Mouse (Mus musculus): ENCODE data around the gene Hvcn1. TPM values are rescaled to one million over a fixed set of nuclear protein-coding genes. Genes with fewer than 3 reads are reported as not detected.
"Not testable (repeated sequence)": the region's sequence is repeated elsewhere in the genome, so short reads cannot be mapped to it uniquely, and the experiment has no call there.

The Hvcn1 gene
- polyA plus RNA-seq, 1 experiment from 2014 or later = 7.8 TPM

- Histone ChIP-seq H3K27me3 (no peaks in the 10 kb centered on the region), H3K4me1 (replicated peaks) (peaks cover 6% of the 10 kb centered on the region), H3K9me3 (peaks cover 7% of the 10 kb centered on the region; the same call in 1 of the 2 replicates), H3K9ac (replicated peaks) (no peak overlapping the region), H3K4me3 (replicated peaks) (no peak overlapping the region), H3K27ac (no peak overlapping the region), H3K4me2 (no peak overlapping the region), H3K36me3 (no peaks in the 10 kb centered on the region)
- no peak for ATAC-seq (ENCODE audit: insufficient number of reproducible peaks, insufficient read depth, low FRiP score, low TSS enrichment, low read depth)
- WGBS = 67% methylated on average over 2 of the region's 2 CpGs
These were observed 2.4 kb upstream of the Hvcn1 start for GRCm38 (mm10) chr5:122204180-122204579.

DNA sequence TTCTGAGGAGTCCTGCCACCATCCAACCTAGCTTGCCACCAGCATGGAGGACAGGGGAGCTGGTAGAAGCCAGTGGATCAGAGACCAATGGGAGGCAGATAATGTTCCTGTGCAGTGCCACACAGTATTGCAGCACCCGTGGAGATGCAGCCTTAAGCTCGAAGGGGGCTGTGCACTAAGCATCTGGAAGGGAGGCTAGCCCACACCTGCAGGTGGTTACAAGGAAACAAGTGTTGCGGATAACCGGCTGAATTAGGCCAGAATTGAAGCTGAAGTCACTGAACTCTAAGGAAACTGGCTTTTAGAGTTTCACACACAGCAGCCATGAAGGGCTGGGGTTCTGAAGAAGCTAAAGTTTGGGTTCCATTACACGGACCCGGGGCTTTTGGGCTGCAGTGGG, 2.3 kb downstream of the Hvcn1 start:
- H3K9ac ChIP-seq (replicated peaks) = peak overlapping the region; percentile 53; the same call in 1 of the 2 replicates
- H3K9me3 ChIP-seq = no peaks in the 10 kb centered on the region
- H3K4me1 ChIP-seq (replicated peaks) = peaks cover 18% of the 10 kb centered on the region
- no peaks in the 10 kb centered on the region for H3K27me3 ChIP-seq
- WGBS = 41% methylated on average over 6 of the region's 6 CpGs
- H3K4me3 ChIP-seq (replicated peaks) = no peak overlapping the region
- H3K4me2 ChIP-seq = peak overlapping the region; percentile 61
- peak overlapping the region; percentile 72; the same call in 1 of the 2 replicates for H3K27ac ChIP-seq
- H3K36me3 ChIP-seq = no peaks in the 10 kb centered on the region
- ATAC-seq (ENCODE audit: insufficient number of reproducible peaks, insufficient read depth, low FRiP score, low TSS enrichment, low read depth) = no peak

- no peaks in the 10 kb centered on the region for H3K9me3 ChIP-seq
- H3K27ac ChIP-seq = peak overlapping the region; percentile 72
- ATAC-seq (ENCODE audit: insufficient number of reproducible peaks, insufficient read depth, low FRiP score, low TSS enrichment, low read depth) = peak; percentile 76; the same call in 1 of the 2 replicates
- H3K4me3 ChIP-seq (replicated peaks) = peak overlapping the region; percentile 35
- H3K4me2 ChIP-seq = peak overlapping the region; percentile 61
- WGBS = 7% methylated on average over 21 of the region's 21 CpGs
- H3K4me1 ChIP-seq (replicated peaks) = peaks cover 18% of the 10 kb centered on the region
- no peaks in the 10 kb centered on the region for H3K36me3 ChIP-seq
- peak overlapping the region; percentile 53 for H3K9ac ChIP-seq (replicated peaks)
- no peaks in the 10 kb centered on the region for H3K27me3 ChIP-seq
These were observed 3.2 kb downstream of the Hvcn1 start for GRCm38 (mm10) chr5:122209591-122210368.

DNA sequence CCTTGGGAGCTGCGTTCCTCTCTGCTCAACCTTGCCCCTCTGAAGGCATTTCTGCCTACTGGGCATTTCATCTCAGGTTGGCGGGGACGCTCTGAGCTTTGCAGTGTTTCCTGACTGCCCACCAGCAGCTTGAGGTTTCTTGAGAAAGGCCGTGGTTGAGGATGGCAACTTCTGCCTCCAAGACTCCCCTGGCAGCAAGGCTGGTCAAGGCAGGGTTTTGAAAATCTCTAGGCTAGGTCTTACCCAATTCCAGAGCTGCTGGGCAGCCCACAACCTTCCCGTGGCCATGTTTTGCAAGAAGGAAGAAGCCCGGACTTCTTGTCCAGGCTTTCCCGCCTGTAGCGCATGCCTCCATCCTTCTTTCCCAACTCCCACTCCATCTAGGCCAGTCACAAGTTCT, 4.3 kb downstream of the Hvcn1 start:
- Histone ChIP-seq H3K27me3 (no peaks in the 10 kb centered on the region), H3K36me3 (no peaks in the 10 kb centered on the region), H3K9me3 (no peaks in the 10 kb centered on the region), H3K4me3 (replicated peaks) (no peak overlapping the region), H3K4me1 (replicated peaks) (peaks cover 18% of the 10 kb centered on the region), H3K9ac (replicated peaks) (no peak overlapping the region), H3K4me2 (no peak overlapping the region), H3K27ac (no peak overlapping the region)
- 93% methylated on average over 8 of the region's 8 CpGs for WGBS
- no peak for ATAC-seq (ENCODE audit: insufficient number of reproducible peaks, insufficient read depth, low FRiP score, low TSS enrichment, low read depth)

DNA sequence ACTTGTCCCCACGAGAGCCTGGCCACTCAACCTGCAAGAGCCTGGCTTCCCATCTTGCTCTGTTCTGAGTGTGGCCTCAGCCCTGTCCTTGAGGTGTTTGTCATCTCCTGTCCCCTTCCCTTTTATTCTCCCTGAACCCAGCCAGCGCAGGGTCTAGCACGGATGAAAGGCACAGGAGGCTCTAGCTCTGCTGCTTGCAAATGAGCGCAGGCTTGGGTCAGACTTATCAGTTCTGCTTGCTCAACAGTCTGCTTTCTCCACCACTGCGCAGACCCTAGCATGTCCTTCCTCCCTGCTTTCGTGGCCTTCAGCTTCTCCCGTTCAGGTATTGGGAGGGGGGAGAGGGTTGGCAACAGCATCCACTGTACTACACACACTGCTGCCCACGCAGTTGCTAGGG, 5.5 kb downstream of the Hvcn1 start:
- Histone ChIP-seq H3K36me3 (no peaks in the 10 kb centered on the region), H3K27me3 (no peaks in the 10 kb centered on the region), H3K9ac (replicated peaks) (no peak overlapping the region), H3K4me3 (replicated peaks) (no peak overlapping the region), H3K9me3 (no peaks in the 10 kb centered on the region), H3K4me2 (no peak overlapping the region), H3K4me1 (replicated peaks) (peaks cover 18% of the 10 kb centered on the region), H3K27ac (no peak overlapping the region)
- ATAC-seq (ENCODE audit: insufficient number of reproducible peaks, insufficient read depth, low FRiP score, low TSS enrichment, low read depth) = no peak
- 85% methylated on average over 8 of the region's 8 CpGs for WGBS

- 91% methylated on average over 1 of the region's 1 CpGs for WGBS
- ATAC-seq (ENCODE audit: insufficient number of reproducible peaks, insufficient read depth, low FRiP score, low TSS enrichment, low read depth) = not testable (repeated sequence)
These were observed 6.2 kb downstream of the Hvcn1 start for GRCm38 (mm10) chr5:122212820-122213219.

DNA sequence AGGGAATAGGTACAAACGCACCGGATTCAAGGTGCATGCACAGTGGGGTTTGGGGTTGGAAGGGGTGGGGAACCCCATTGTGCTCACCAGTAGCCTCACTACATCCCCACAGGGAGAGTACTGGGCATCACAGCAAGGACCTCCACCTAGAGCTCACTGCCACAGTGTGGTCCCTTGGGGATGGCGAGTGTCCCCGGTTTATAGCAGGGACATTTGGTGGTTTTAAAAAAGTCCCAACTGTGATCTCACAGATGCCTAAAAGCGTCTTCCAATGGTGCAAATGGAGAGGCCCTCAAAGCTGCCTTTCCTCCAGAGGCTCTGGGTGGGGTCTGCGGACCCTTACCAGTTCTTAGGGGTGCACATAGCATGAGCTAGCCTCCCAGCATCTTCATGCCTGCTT, 7.3 kb downstream of the Hvcn1 start:
- Histone ChIP-seq H3K27ac (no peak overlapping the region), H3K36me3 (no peaks in the 10 kb centered on the region), H3K4me3 (replicated peaks) (no peak overlapping the region), H3K27me3 (no peaks in the 10 kb centered on the region), H3K4me2 (no peak overlapping the region), H3K4me1 (replicated peaks) (peaks cover 14% of the 10 kb centered on the region), H3K9me3 (no peaks in the 10 kb centered on the region), H3K9ac (replicated peaks) (no peak overlapping the region)
- 85% methylated on average over 6 of the region's 6 CpGs for WGBS
- no peak for ATAC-seq (ENCODE audit: insufficient number of reproducible peaks, insufficient read depth, low FRiP score, low TSS enrichment, low read depth)

More at GRCm38 (mm10) chr5:122212820-122213219, 6.2 kb downstream of the Hvcn1 start:
- H3K27ac ChIP-seq; H3K36me3 ChIP-seq; H3K9ac ChIP-seq (replicated peaks); H3K27me3 ChIP-seq; H3K9me3 ChIP-seq; H3K4me3 ChIP-seq (replicated peaks); H3K4me2 ChIP-seq: not testable (repeated sequence)
- peaks cover 18% of the 10 kb centered on the region for H3K4me1 ChIP-seq (replicated peaks)

DNA sequence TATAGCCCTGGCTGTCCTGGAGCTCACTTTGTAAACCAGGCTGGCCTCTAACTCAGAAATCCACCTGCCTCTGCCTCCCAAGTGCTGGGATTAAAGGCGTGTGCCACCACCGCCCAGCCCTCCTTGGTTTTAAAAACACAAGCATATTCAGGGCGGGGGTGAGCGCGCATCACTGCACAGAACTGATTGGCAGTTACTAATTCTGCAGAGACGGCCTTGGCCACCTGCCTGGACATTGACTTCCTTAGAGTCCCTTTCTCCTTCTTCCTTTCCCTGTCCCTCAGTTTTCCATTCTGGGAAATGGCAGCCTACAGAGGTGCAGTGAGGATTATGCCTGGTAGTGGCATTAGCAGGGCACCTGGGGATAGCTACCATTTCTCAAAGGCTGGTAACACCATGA, 11.0 kb downstream of the Hvcn1 start:
- ATAC-seq (ENCODE audit: insufficient number of reproducible peaks, insufficient read depth, low FRiP score, low TSS enrichment, low read depth) = no peak
- 92% methylated on average over 6 of the region's 6 CpGs for WGBS

GRCm38 (mm10) chr5:122218109-122218905, 11.7 kb downstream of the Hvcn1 start:
- no peaks in the 10 kb centered on the region for H3K9me3 ChIP-seq
- no peaks in the 10 kb centered on the region for H3K36me3 ChIP-seq
- H3K4me2 ChIP-seq = no peak overlapping the region
- no peak overlapping the region for H3K9ac ChIP-seq (replicated peaks)
- no peaks in the 10 kb centered on the region for H3K27me3 ChIP-seq
- peaks cover 15% of the 10 kb centered on the region for H3K4me1 ChIP-seq (replicated peaks)
- no peak overlapping the region for H3K4me3 ChIP-seq (replicated peaks)
- H3K27ac ChIP-seq = no peak overlapping the region
- ATAC-seq (ENCODE audit: insufficient number of reproducible peaks, insufficient read depth, low FRiP score, low TSS enrichment, low read depth) = no peak
- 82% methylated on average over 12 of the region's 12 CpGs for WGBS

More for the DNA sequence above, 11.0 kb downstream of the Hvcn1 start:
- H3K9ac ChIP-seq (replicated peaks) = no peak overlapping the region
- H3K36me3 ChIP-seq = no peaks in the 10 kb centered on the region
- no peak overlapping the region for H3K27ac ChIP-seq
- no peaks in the 10 kb centered on the region for H3K9me3 ChIP-seq
- peaks cover 15% of the 10 kb centered on the region for H3K4me1 ChIP-seq (replicated peaks)
- H3K4me2 ChIP-seq = no peak overlapping the region
- no peaks in the 10 kb centered on the region for H3K27me3 ChIP-seq
- no peak overlapping the region for H3K4me3 ChIP-seq (replicated peaks)

GRCm38 (mm10) chr5:122218928-122219327, 12.3 kb downstream of the Hvcn1 start:
- no peaks in the 10 kb centered on the region for H3K27me3 ChIP-seq
- no peaks in the 10 kb centered on the region for H3K36me3 ChIP-seq
- H3K27ac ChIP-seq = no peak overlapping the region
- no peak for ATAC-seq (ENCODE audit: insufficient number of reproducible peaks, insufficient read depth, low FRiP score, low TSS enrichment, low read depth)
- H3K9ac ChIP-seq (replicated peaks) = no peak overlapping the region
- H3K4me3 ChIP-seq (replicated peaks) = no peak overlapping the region
- peaks cover 15% of the 10 kb centered on the region for H3K4me1 ChIP-seq (replicated peaks)
- no peaks in the 10 kb centered on the region for H3K9me3 ChIP-seq
- WGBS = 86% methylated on average over 7 of the region's 7 CpGs
- H3K4me2 ChIP-seq = no peak overlapping the region

Measured in limb, embryonic 12.5 days (tissue).